Mouse (Mus musculus) CH12.LX (cell line): ENCODE results near the gene Amt.
A peak's percentile ranks its signal among the peaks of the same experiment; 100 is the strongest.

ENCODE experiments used
- CHD1 ChIP-seq: IDR thresholded peaks from 2 replicates; pipeline ENCODE4 v1.6.1; 2012; ENCODE audit warnings: low read depth, low read length, improper control_type of control experiment, inconsistent platforms
- CTCF ChIP-seq, 2 experiments: IDR thresholded peaks in 1 of 2; conservative IDR thresholded peaks in 1 of 2; 2 replicates each; pipeline ENCODE4 v1.5.1; 2011 to 2012; ENCODE audit warnings: low read depth in 2 of 2, low read length in 2 of 2, improper control_type of control experiment in 1 of 2, inconsistent platforms in 1 of 2, mild to moderate bottlenecking in 1 of 2, moderate library complexity in 1 of 2
- EP300 ChIP-seq: IDR thresholded peaks from 2 replicates; pipeline ENCODE4 v1.6.1; 2011; ENCODE audit warnings: low read length, improper control_type of control experiment
- NRF1 ChIP-seq: IDR thresholded peaks from 2 replicates; pipeline ENCODE4 v1.6.1; 2014; ENCODE audit warnings: low read depth, mild to moderate bottlenecking, inconsistent platforms, low read length, improper control_type of control experiment, moderate library complexity
- ZNF384 ChIP-seq: IDR thresholded peaks from 2 replicates; pipeline ENCODE4 v1.6.1; 2012; ENCODE audit warnings: low read depth, low read length, improper control_type of control experiment, inconsistent platforms

DNA sequence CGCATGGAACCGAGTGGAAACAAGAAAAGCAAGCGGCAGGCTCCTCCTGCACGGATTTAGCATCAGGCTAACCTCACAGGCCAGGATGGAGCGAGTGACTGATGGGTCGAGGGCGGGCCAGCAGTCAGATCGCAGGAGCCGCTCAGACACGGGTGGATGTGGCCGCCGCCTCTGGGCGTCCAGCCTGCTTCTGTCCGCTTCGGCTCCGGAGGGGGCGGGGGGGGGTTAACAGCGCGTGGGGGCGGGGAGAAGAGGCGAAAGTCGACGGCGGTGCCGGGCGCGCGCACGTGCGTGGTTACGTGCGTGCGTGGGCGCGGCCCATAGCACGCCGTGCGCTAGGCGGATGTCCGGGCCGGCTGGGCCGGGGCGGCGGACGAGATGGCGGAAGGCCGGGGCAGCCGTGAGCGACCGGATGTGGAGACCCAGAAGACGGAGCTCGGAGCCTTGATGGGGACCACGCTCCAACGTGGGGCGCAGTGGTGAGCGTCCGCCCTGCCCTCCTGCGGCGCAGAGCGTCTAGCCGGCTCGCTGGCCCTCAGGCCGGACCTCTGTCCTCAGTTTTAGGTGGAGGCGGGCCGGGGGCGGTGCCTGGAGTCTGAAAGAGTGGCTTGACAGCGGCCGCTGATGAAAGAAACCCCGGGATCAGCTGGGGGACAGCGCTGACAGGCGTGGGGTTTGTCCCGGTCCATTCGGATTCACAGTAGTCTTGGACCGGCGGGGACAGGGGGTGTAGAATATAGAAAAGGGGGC is 51.1 kb downstream of the Amt start, which contains the start of gene Usp4:
- TF ChIP-seq NRF1: peak; percentile 72
- TF ChIP-seq CTCF (conservative IDR thresholded peaks at IDR 0.05 in 1 of 2, IDR thresholded peaks at IDR 0.05 in 1 of 2; ENCODE audit: low read depth in 2 of 2, low read length in 2 of 2): no peak
- no peak for TF ChIP-seq CHD1
- TF ChIP-seq EP300: no peak
- no peak for TF ChIP-seq ZNF384
